Mouse (Mus musculus): ENCODE results near the gene Chfr. TPM values are rescaled to one million over a fixed set of nuclear protein-coding genes. Genes with fewer than 3 reads are reported as not detected.

Chfr gene
- 97.0 and 97.8 TPM in 2 replicates for polyA plus RNA-seq (2016; fragmentation: Nextera tagmentation; extraction: Ambion mirVana)

GRCm38 (mm10) chr5:110135293-110136086 is at the start of gene Chfr:
Gene Chfr, plus strand, starts transcription at chr5:110135842.
- H3K9ac ChIP-seq: peak within 1 kb of the TSS; percentile 79
- no peaks in the 10 kb centered on the region for H3K27me3 ChIP-seq (replicated peaks)
- ATAC-seq (ENCODE audit: low FRiP score, low read depth): peak; percentile 100
- peak within 1 kb of the TSS; percentile 83 for H3K4me3 ChIP-seq
- H3K9me3 ChIP-seq: peaks cover 1% of the 10 kb centered on the region; the same call in 1 of the 2 replicates
- peak within 1 kb of the TSS; percentile 62 for H3K4me2 ChIP-seq (replicated peaks)
- 4% methylated on average over 46 of the region's 46 CpGs for WGBS
- no peaks in the 10 kb centered on the region for H3K4me1 ChIP-seq
- H3K27ac ChIP-seq: 0 out of 2 replicates have a peak within 1 kb of the TSS, but pooled peaks have one; percentile 8
- peaks cover 19% of the 10 kb centered on the region for H3K36me3 ChIP-seq

- Histone ChIP-seq H3K27me3 (replicated peaks) (no peaks in the 10 kb centered on the region), H3K4me2 (replicated peaks) (no peak overlapping the region), H3K27ac (no peak overlapping the region), H3K4me3 (no peak overlapping the region), H3K9me3 (no peaks in the 10 kb centered on the region; the same call in 1 of the 2 replicates), H3K9ac (no peak overlapping the region), H3K36me3 (no peaks in the 10 kb centered on the region), H3K4me1 (no peaks in the 10 kb centered on the region)
- no peak for ATAC-seq (ENCODE audit: low FRiP score, low read depth)
- WGBS: 35% methylated on average over 14 of the region's 14 CpGs
These were observed 49.3 kb upstream of the Chfr start for GRCm38 (mm10) chr5:110086161-110086866.

- no peak overlapping the region for H3K9ac ChIP-seq
- H3K4me2 ChIP-seq (replicated peaks): no peak overlapping the region
- no peaks in the 10 kb centered on the region for H3K27me3 ChIP-seq (replicated peaks)
- 87% methylated on average over 2 of the region's 2 CpGs for WGBS
- no peak overlapping the region for H3K27ac ChIP-seq
- H3K9me3 ChIP-seq: no peaks in the 10 kb centered on the region
- no peak overlapping the region for H3K4me3 ChIP-seq
- H3K36me3 ChIP-seq: no peaks in the 10 kb centered on the region
- no peak for ATAC-seq (ENCODE audit: low FRiP score, low read depth)
- no peaks in the 10 kb centered on the region for H3K4me1 ChIP-seq
These were observed 44.1 kb upstream of the Chfr start for GRCm38 (mm10) chr5:110091546-110091945.

GRCm38 (mm10) chr5:110094030-110094846 is 41.4 kb upstream of the Chfr start, which contains the start of gene Gm35315:
Gene Gm35315, minus strand, starts transcription at chr5:110094420.
- no peaks in the 10 kb centered on the region for H3K36me3 ChIP-seq
- ATAC-seq (ENCODE audit: low FRiP score, low read depth): peak; percentile 95
- WGBS: 2% methylated on average over 25 of the region's 25 CpGs
- 0 out of 2 replicates have a peak within 1 kb of the TSS, but pooled peaks have one; percentile 26 for H3K27ac ChIP-seq
- no peaks in the 10 kb centered on the region for H3K27me3 ChIP-seq (replicated peaks)
- no peaks in the 10 kb centered on the region for H3K9me3 ChIP-seq
- H3K4me3 ChIP-seq: peak within 1 kb of the TSS; percentile 51
- H3K4me2 ChIP-seq (replicated peaks): peak within 1 kb of the TSS; percentile 77
- peak within 1 kb of the TSS; percentile 66 for H3K9ac ChIP-seq
- H3K4me1 ChIP-seq: no peaks in the 10 kb centered on the region

GRCm38 (mm10) chr5:110094847-110095213 is 40.8 kb upstream of the Chfr start:
- WGBS: 10% methylated on average over 4 of the region's 4 CpGs
- Histone ChIP-seq H3K4me2 (replicated peaks) (peak overlapping the region; percentile 77), H3K27me3 (replicated peaks) (no peaks in the 10 kb centered on the region), H3K4me1 (no peaks in the 10 kb centered on the region), H3K9me3 (no peaks in the 10 kb centered on the region), H3K27ac (no peak overlapping the region), H3K36me3 (no peaks in the 10 kb centered on the region), H3K4me3 (peak overlapping the region; percentile 51), H3K9ac (peak overlapping the region; percentile 66; the same call in 1 of the 2 replicates)
- ATAC-seq (ENCODE audit: low FRiP score, low read depth): peak; percentile 43

GRCm38 (mm10) chr5:110098991-110099477 is 36.6 kb upstream of the Chfr start:
- no peak overlapping the region for H3K27ac ChIP-seq
- 26% methylated on average over 1 of the region's 1 CpGs for WGBS
- no peaks in the 10 kb centered on the region for H3K9me3 ChIP-seq
- ATAC-seq (ENCODE audit: low FRiP score, low read depth): no peak
- H3K27me3 ChIP-seq (replicated peaks): peaks cover 5% of the 10 kb centered on the region; the same call in 1 of the 2 replicates
- no peak overlapping the region for H3K4me2 ChIP-seq (replicated peaks)
- H3K4me3 ChIP-seq: no peak overlapping the region
- H3K9ac ChIP-seq: no peak overlapping the region
- H3K4me1 ChIP-seq: peaks cover 21% of the 10 kb centered on the region
- peaks cover 14% of the 10 kb centered on the region for H3K36me3 ChIP-seq

- peaks cover 21% of the 10 kb centered on the region for H3K4me1 ChIP-seq
- H3K4me3 ChIP-seq: peak within 1 kb of the TSS; percentile 23; the same call in 1 of the 2 replicates
- peaks cover 22% of the 10 kb centered on the region for H3K36me3 ChIP-seq
- peak; percentile 6; the same call in 1 of the 2 replicates for ATAC-seq (ENCODE audit: low FRiP score, low read depth)
- H3K4me2 ChIP-seq (replicated peaks): peak within 1 kb of the TSS; percentile 64
- no peak within 1 kb of the TSS for H3K9ac ChIP-seq
- no peak within 1 kb of the TSS for H3K27ac ChIP-seq
- H3K9me3 ChIP-seq: no peaks in the 10 kb centered on the region
- whole genome bisulfite sequencing: 6% methylated on average over 25 of the region's 25 CpGs
- peaks cover 5% of the 10 kb centered on the region; the same call in 1 of the 2 replicates for H3K27me3 ChIP-seq (replicated peaks)
These were observed 35.7 kb upstream of the Chfr start, which contains the start of gene Plcxd1 for GRCm38 (mm10) chr5:110099656-110100580. Gene Plcxd1, plus strand, starts transcription at chr5:110099969.

GRCm38 (mm10) chr5:110100921-110101631 is 34.6 kb upstream of the Chfr start:
- peaks cover 5% of the 10 kb centered on the region; the same call in 1 of the 2 replicates for H3K27me3 ChIP-seq (replicated peaks)
- H3K36me3 ChIP-seq: peaks cover 34% of the 10 kb centered on the region
- H3K4me1 ChIP-seq: peaks cover 24% of the 10 kb centered on the region
- no peaks in the 10 kb centered on the region for H3K9me3 ChIP-seq
- H3K4me3 ChIP-seq: peak overlapping the region; percentile 23
- peak; percentile 32 for ATAC-seq (ENCODE audit: low FRiP score, low read depth)
- 0 out of 2 replicates have a peak overlapping the region, but pooled peaks have one; percentile 29 for H3K9ac ChIP-seq
- H3K4me2 ChIP-seq (replicated peaks): peak overlapping the region; percentile 64
- no peak overlapping the region for H3K27ac ChIP-seq
- 1% methylated on average over 37 of the region's 37 CpGs for WGBS

GRCm38 (mm10) chr5:110101716-110102347 is 33.8 kb upstream of the Chfr start:
- H3K9ac ChIP-seq: 0 out of 2 replicates have a peak overlapping the region, but pooled peaks have one; percentile 29
- no peak overlapping the region for H3K27ac ChIP-seq
- peak; percentile 26 for ATAC-seq (ENCODE audit: low FRiP score, low read depth)
- H3K36me3 ChIP-seq: peaks cover 38% of the 10 kb centered on the region
- H3K4me1 ChIP-seq: peaks cover 32% of the 10 kb centered on the region
- WGBS: 24% methylated on average over 34 of the region's 34 CpGs
- H3K27me3 ChIP-seq (replicated peaks): peaks cover 5% of the 10 kb centered on the region; the same call in 1 of the 2 replicates
- H3K4me3 ChIP-seq: peak overlapping the region; percentile 23
- H3K4me2 ChIP-seq (replicated peaks): peak overlapping the region; percentile 64
- no peaks in the 10 kb centered on the region for H3K9me3 ChIP-seq

GRCm38 (mm10) chr5:110102429-110102828 is 33.2 kb upstream of the Chfr start:
- no peak overlapping the region for H3K9ac ChIP-seq

More at GRCm38 (mm10) chr5:110102429-110102828, 33.2 kb upstream of the Chfr start:
- Histone ChIP-seq H3K27me3 (replicated peaks) (peaks cover 5% of the 10 kb centered on the region; the same call in 1 of the 2 replicates), H3K4me2 (replicated peaks) (no peak overlapping the region), H3K4me1 (peaks cover 35% of the 10 kb centered on the region), H3K27ac (no peak overlapping the region), H3K36me3 (peaks cover 38% of the 10 kb centered on the region), H3K9me3 (no peaks in the 10 kb centered on the region), H3K4me3 (no peak overlapping the region)
- no peak for ATAC-seq (ENCODE audit: low FRiP score, low read depth)
- 91% methylated on average over 13 of the region's 13 CpGs for WGBS

Data from neural tube, embryonic 12.5 days (tissue).